Mouse (Mus musculus) testis, postnatal 14 days (tissue): ENCODE results near the gene Soga1.

Source experiments
- DNase-seq: peaks from one replicate; pipeline ENCODE4 v3.0.0; 2021; ENCODE audit warnings: low spot score

Gene Soga1

GRCm38 (mm10) chr2:157063241-157063700, 15.8 kb downstream of the Soga1 start:
- DNase-seq, result no peak

GRCm38 (mm10) chr2:157060557-157061305, 18.3 kb downstream of the Soga1 start:
- DNase-seq, result no peak

- no peak for DNase-seq
Measured at GRCm38 (mm10) chr2:157060037-157060436, 19.0 kb downstream of the Soga1 start.

- DNase-seq, result no peak
Measured at GRCm38 (mm10) chr2:157059166-157059565, 19.9 kb downstream of the Soga1 start.

- DNase-seq, result peak; percentile 54
Measured at GRCm38 (mm10) chr2:157058342-157058998, 20.6 kb downstream of the Soga1 start.

- DNase-seq, result no peak
Measured at GRCm38 (mm10) chr2:157057758-157058157, 21.3 kb downstream of the Soga1 start.

- no peak for DNase-seq
Measured at GRCm38 (mm10) chr2:157057186-157057585, 21.9 kb downstream of the Soga1 start.

- no peak for DNase-seq
Measured at GRCm38 (mm10) chr2:157055721-157056120, 23.3 kb downstream of the Soga1 start.

GRCm38 (mm10) chr2:157054816-157055215, 24.2 kb downstream of the Soga1 start:
- DNase-seq, result no peak

- no peak for DNase-seq
Measured at GRCm38 (mm10) chr2:157054297-157054696, 24.8 kb downstream of the Soga1 start.

- no peak for DNase-seq
Measured at GRCm38 (mm10) chr2:157053787-157054186, 25.3 kb downstream of the Soga1 start.

GRCm38 (mm10) chr2:157053124-157053523, 25.9 kb downstream of the Soga1 start:
- no peak for DNase-seq

- DNase-seq, result no peak
Measured at GRCm38 (mm10) chr2:157052448-157052847, 26.6 kb downstream of the Soga1 start.

GRCm38 (mm10) chr2:157049831-157050243, 29.2 kb downstream of the Soga1 start:
- DNase-seq, result no peak

GRCm38 (mm10) chr2:157048395-157049181, 30.5 kb downstream of the Soga1 start:
- peak; percentile 58 for DNase-seq

GRCm38 (mm10) chr2:157046956-157047355, 32.1 kb downstream of the Soga1 start:
- no peak for DNase-seq

GRCm38 (mm10) chr2:157045932-157046331, 33.1 kb downstream of the Soga1 start:
- DNase-seq, result no peak

GRCm38 (mm10) chr2:157043987-157044386, 35.1 kb downstream of the Soga1 start:
- no peak for DNase-seq

- DNase-seq, result no peak
Measured at GRCm38 (mm10) chr2:157043556-157043955, 35.5 kb downstream of the Soga1 start.

- no peak for DNase-seq
Measured at GRCm38 (mm10) chr2:157041421-157041820, 37.6 kb downstream of the Soga1 start.

- no peak for DNase-seq
Measured at GRCm38 (mm10) chr2:157040649-157041046, 38.4 kb downstream of the Soga1 start.

GRCm38 (mm10) chr2:157039900-157040648, 39.0 kb downstream of the Soga1 start:
- peak; percentile 61 for DNase-seq
